Mouse (Mus musculus): ENCODE results near the gene Adgrd1. TPM values are rescaled to one million over a fixed set of nuclear protein-coding genes. Genes with fewer than 3 reads are reported as not detected.

Adgrd1 gene
- total and polyA plus RNA-seq, 2 experiments from 2014 or later = 0.22 to 1.0 TPM

DNA sequence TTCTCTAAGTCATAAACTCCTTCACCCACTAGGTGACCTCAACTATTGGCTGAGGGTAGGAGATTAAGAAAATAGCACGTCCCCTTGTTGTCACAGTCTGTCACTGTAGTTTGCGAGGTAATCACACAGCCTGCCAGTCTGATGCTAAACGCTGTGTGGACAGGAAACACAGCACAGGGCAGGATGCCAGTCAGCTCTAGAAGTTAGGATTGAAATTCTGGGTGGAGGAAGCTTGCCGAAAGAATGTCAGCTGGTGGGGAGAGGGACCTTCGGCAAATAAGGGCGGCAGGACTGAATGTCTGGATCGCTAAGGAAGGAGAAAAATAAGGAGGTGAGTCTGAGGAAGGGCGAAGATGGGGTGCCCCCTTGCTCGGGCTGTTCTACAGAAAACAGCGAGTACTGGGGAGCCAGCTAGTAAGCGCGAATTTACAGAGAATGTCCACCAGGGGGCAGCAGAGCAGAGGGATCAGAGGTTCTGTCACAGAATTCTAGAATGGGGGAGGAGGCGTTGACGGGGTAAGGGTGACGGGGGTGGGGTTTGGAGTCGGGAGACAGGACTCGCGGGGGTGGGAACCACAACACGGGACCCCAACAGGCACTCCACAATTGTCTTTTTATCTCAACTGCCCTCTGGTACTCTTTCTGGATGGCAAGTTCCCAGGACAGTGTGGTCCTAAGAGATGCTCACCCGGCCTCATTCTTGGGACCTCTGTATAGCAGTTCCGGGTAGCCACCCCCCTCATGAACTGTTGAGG lies 33.3 kb upstream of the Adgrd1 start:
- Histone ChIP-seq H3K4me3 (ENCODE audit: low read depth, low read length) (peak overlapping the region; percentile 26), H3K9me3 (ENCODE audit: low read length) (no peaks in the 10 kb centered on the region), H3K4me2 (ENCODE audit: low read depth) (peak overlapping the region; percentile 55), H3K4me1 (ENCODE audit: insufficient read depth) (peaks cover 4% of the 10 kb centered on the region; the same call in 1 of the 2 replicates), H3K27me3 (ENCODE audit: insufficient read depth, low read length) (no peaks in the 10 kb centered on the region), H3K9ac (peak overlapping the region; percentile 35; the same call in 1 of the 2 replicates), H3K36me3 (ENCODE audit: insufficient read depth) (no peaks in the 10 kb centered on the region), H3K27ac (ENCODE audit: low read depth, low read length) (no peak overlapping the region)
- peak; percentile 93 for DNase-seq
- WGBS = 7% methylated on average over 21 of the region's 21 CpGs
- ATAC-seq = peak; percentile 76
- peak; percentile 87 for TF ChIP-seq CTCF (IDR thresholded peaks at IDR 0.05; ENCODE audit: low read depth)

DNA sequence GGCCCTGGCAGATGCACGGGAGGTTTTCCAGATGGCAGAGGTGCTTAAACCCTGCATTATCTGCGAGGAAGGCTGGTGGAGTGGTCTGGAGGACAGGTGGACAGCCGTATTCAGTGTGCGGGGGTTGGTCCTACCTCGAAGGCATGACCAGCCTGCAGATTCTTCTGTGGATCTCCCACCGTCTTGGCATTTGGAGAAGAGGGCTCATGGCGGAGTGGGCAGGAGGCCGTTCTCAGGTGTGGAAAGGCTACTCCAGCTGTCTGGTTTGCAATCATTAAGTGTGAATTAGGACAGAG lies 32.8 kb upstream of the Adgrd1 start:
- no peak for DNase-seq
- 49% methylated on average over 8 of the region's 8 CpGs for WGBS
- H3K36me3 ChIP-seq (ENCODE audit: insufficient read depth) = no peaks in the 10 kb centered on the region
- no peaks in the 10 kb centered on the region for H3K27me3 ChIP-seq (ENCODE audit: insufficient read depth, low read length)
- no peak for TF ChIP-seq CTCF (IDR thresholded peaks at IDR 0.05; ENCODE audit: low read depth)
- peak overlapping the region; percentile 55 for H3K4me2 ChIP-seq (ENCODE audit: low read depth)
- peak overlapping the region; percentile 26 for H3K4me3 ChIP-seq (ENCODE audit: low read depth, low read length)
- peak overlapping the region; percentile 35; the same call in 1 of the 2 replicates for H3K9ac ChIP-seq
- H3K4me1 ChIP-seq (ENCODE audit: insufficient read depth) = peaks cover 4% of the 10 kb centered on the region; the same call in 1 of the 2 replicates
- ATAC-seq = no peak
- H3K9me3 ChIP-seq (ENCODE audit: low read length) = no peaks in the 10 kb centered on the region
- no peak overlapping the region for H3K27ac ChIP-seq (ENCODE audit: low read depth, low read length)

GRCm38 (mm10) chr5:129064186-129064585 lies 32.4 kb upstream of the Adgrd1 start:
- H3K4me2 ChIP-seq (ENCODE audit: low read depth) = no peak overlapping the region
- DNase-seq = no peak
- no peak for ATAC-seq
- peaks cover 4% of the 10 kb centered on the region; the same call in 1 of the 2 replicates for H3K4me1 ChIP-seq (ENCODE audit: insufficient read depth)
- no peak overlapping the region for H3K27ac ChIP-seq (ENCODE audit: low read depth, low read length)
- WGBS = 79% methylated on average over 11 of the region's 11 CpGs
- no peaks in the 10 kb centered on the region for H3K36me3 ChIP-seq (ENCODE audit: insufficient read depth)
- no peak for TF ChIP-seq CTCF (IDR thresholded peaks at IDR 0.05; ENCODE audit: low read depth)
- no peaks in the 10 kb centered on the region for H3K9me3 ChIP-seq (ENCODE audit: low read length)
- no peak overlapping the region for H3K9ac ChIP-seq
- H3K27me3 ChIP-seq (ENCODE audit: insufficient read depth, low read length) = no peaks in the 10 kb centered on the region
- no peak overlapping the region for H3K4me3 ChIP-seq (ENCODE audit: low read depth, low read length)

GRCm38 (mm10) chr5:129065301-129065700 lies 31.2 kb upstream of the Adgrd1 start:
- H3K27me3 ChIP-seq (ENCODE audit: insufficient read depth, low read length) = no peaks in the 10 kb centered on the region
- no peaks in the 10 kb centered on the region for H3K36me3 ChIP-seq (ENCODE audit: insufficient read depth)
- 80% methylated on average over 12 of the region's 12 CpGs for WGBS
- H3K4me2 ChIP-seq (ENCODE audit: low read depth) = no peak overlapping the region
- TF ChIP-seq CTCF (IDR thresholded peaks at IDR 0.05; ENCODE audit: low read depth) = no peak
- DNase-seq (no peak), ATAC-seq (no peak)
- peaks cover 4% of the 10 kb centered on the region; the same call in 1 of the 2 replicates for H3K4me1 ChIP-seq (ENCODE audit: insufficient read depth)
- no peak overlapping the region for H3K27ac ChIP-seq (ENCODE audit: low read depth, low read length)
- H3K9me3 ChIP-seq (ENCODE audit: low read length) = no peaks in the 10 kb centered on the region
- no peak overlapping the region for H3K9ac ChIP-seq
- no peak overlapping the region for H3K4me3 ChIP-seq (ENCODE audit: low read depth, low read length)

- DNase-seq (no peak), ATAC-seq (no peak)
- Histone ChIP-seq H3K4me2 (ENCODE audit: low read depth) (no peak overlapping the region), H3K9ac (no peak overlapping the region), H3K27ac (ENCODE audit: low read depth, low read length) (no peak overlapping the region), H3K4me3 (ENCODE audit: low read depth, low read length) (no peak overlapping the region), H3K36me3 (ENCODE audit: insufficient read depth) (no peaks in the 10 kb centered on the region), H3K27me3 (ENCODE audit: insufficient read depth, low read length) (no peaks in the 10 kb centered on the region), H3K9me3 (ENCODE audit: low read length) (no peaks in the 10 kb centered on the region), H3K4me1 (ENCODE audit: insufficient read depth) (peaks cover 7% of the 10 kb centered on the region; the same call in 1 of the 2 replicates)
- 87% methylated on average over 9 of the region's 9 CpGs for WGBS
- TF ChIP-seq CTCF (IDR thresholded peaks at IDR 0.05; ENCODE audit: low read depth) = no peak
These were observed 30.6 kb upstream of the Adgrd1 start for GRCm38 (mm10) chr5:129065946-129066345.

DNA sequence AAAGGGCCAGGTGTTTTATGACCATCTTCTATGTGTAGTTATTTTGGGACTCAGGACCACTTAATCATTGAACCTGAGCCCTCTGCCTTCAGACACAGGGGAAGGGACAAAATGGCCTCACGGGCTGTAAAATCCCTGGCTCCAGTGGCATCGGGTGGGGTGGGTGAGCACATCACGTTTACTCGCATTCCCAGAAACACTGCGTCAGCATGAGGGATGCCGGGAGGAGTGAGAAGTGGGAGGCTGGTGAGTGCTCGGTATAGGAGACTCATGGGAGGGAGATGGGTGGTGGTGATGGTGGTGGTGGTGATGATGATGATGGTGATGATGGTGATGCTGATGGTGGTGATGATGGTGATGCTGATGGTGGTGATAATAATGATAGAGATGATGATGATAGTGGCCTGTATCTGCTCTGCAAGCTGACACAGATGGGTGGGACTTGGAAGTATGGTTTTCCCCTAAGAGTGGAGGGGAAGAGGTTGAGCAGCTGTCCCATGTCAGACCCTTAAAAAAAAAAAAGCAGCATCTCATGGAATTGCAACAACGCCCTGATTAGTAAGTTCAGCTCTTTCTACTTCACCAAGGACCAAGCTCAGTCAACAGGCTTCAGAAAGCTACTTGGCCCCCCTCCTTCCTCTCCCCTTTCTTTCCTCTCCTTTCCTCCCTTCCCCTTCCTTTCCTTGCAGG lies 29.9 kb upstream of the Adgrd1 start:
- TF ChIP-seq CTCF (IDR thresholded peaks at IDR 0.05; ENCODE audit: low read depth) = no peak
- no peak for ATAC-seq
- Histone ChIP-seq H3K27ac (ENCODE audit: low read depth, low read length) (no peak overlapping the region), H3K9me3 (ENCODE audit: low read length) (no peaks in the 10 kb centered on the region), H3K9ac (no peak overlapping the region), H3K4me2 (ENCODE audit: low read depth) (no peak overlapping the region), H3K4me3 (ENCODE audit: low read depth, low read length) (no peak overlapping the region), H3K36me3 (ENCODE audit: insufficient read depth) (no peaks in the 10 kb centered on the region), H3K4me1 (ENCODE audit: insufficient read depth) (peaks cover 13% of the 10 kb centered on the region; the same call in 1 of the 2 replicates), H3K27me3 (ENCODE audit: insufficient read depth, low read length) (no peaks in the 10 kb centered on the region)
- DNase-seq = no peak
- WGBS = 95% methylated on average over 8 of the region's 8 CpGs

DNA sequence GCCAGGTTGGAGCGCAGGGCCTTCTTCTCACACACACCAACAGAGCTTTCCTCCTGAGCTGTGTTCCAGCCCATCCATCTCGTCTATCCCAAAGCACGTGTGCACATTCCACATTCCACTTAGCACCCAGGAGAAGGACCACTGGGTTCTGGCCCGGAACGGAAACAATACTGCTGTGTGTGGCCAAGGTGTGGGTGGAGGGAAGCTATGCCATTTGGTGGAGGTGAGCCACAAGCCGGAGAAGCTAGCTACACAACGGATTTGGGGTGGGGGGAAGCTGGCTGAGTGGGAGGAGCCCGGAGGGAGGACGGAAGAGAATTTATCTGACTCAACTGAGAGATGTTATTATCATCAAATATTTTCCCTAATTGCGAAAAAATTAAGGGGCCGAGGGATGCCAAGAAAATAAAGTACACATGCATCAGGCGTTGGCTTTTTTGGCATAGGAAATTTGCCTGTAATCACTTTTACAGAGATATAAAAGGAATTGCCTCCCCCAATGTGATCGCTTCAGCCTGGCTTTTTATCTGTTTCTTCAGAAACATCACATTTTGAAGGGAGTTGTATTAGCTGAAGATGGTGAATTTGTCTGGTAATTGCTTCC lies 29.2 kb upstream of the Adgrd1 start:
- no peak for TF ChIP-seq CTCF (IDR thresholded peaks at IDR 0.05; ENCODE audit: low read depth)
- H3K27me3 ChIP-seq (ENCODE audit: insufficient read depth, low read length) = no peaks in the 10 kb centered on the region
- ATAC-seq (no peak), DNase-seq (no peak)
- H3K9ac ChIP-seq = no peak overlapping the region
- no peak overlapping the region for H3K4me3 ChIP-seq (ENCODE audit: low read depth, low read length)
- no peak overlapping the region for H3K27ac ChIP-seq (ENCODE audit: low read depth, low read length)
- no peak overlapping the region for H3K4me2 ChIP-seq (ENCODE audit: low read depth)
- H3K36me3 ChIP-seq (ENCODE audit: insufficient read depth) = no peaks in the 10 kb centered on the region
- no peaks in the 10 kb centered on the region for H3K9me3 ChIP-seq (ENCODE audit: low read length)
- peaks cover 13% of the 10 kb centered on the region; the same call in 1 of the 2 replicates for H3K4me1 ChIP-seq (ENCODE audit: insufficient read depth)
- WGBS = 69% methylated on average over 13 of the region's 13 CpGs

All from forebrain, postnatal 0 days (tissue).